Mouse (Mus musculus): ENCODE measurements around the gene Atp8a1. TPM values are rescaled to one million over a fixed set of nuclear protein-coding genes. Genes with fewer than 3 reads are reported as not detected.

Gene Atp8a1
- polyA plus RNA-seq, 1 experiment from 2014 or later: 35.8 TPM

- Histone ChIP-seq H3K9ac (replicated peaks) (no peak overlapping the region), H3K4me2 (replicated peaks) (peak overlapping the region; percentile 78), H3K27ac (replicated peaks) (peak overlapping the region; percentile 92)
Measured at GRCm38 (mm10) chr5:67848511-67849014, 1.3 kb upstream of the Atp8a1 start.

GRCm38 (mm10) chr5:67846361-67847224, 641 bp downstream of the Atp8a1 start:
- Histone ChIP-seq H3K4me3 (peak overlapping the region; percentile 99), H3K9me3 (no peaks in the 10 kb centered on the region), H3K9ac (replicated peaks) (peak overlapping the region; percentile 89), H3K36me3 (no peaks in the 10 kb centered on the region), H3K27ac (replicated peaks) (peak overlapping the region; percentile 92), H3K4me1 (peaks cover 54% of the 10 kb centered on the region), H3K27me3 (no peaks in the 10 kb centered on the region), H3K4me2 (replicated peaks) (peak overlapping the region; percentile 78)
- peak; percentile 4 for ATAC-seq (replicated peaks)
- under 1% methylated on average over 39 of the region's 39 CpGs for WGBS

More at GRCm38 (mm10) chr5:67848511-67849014, 1.3 kb upstream of the Atp8a1 start:
- Histone ChIP-seq H3K9me3 (no peaks in the 10 kb centered on the region), H3K4me3 (peak overlapping the region; percentile 99), H3K27me3 (no peaks in the 10 kb centered on the region), H3K36me3 (no peaks in the 10 kb centered on the region), H3K4me1 (peaks cover 42% of the 10 kb centered on the region)
- no peak for ATAC-seq (replicated peaks)
- WGBS: 48% methylated on average over 12 of the region's 12 CpGs

GRCm38 (mm10) chr5:67845190-67845691, 2.0 kb downstream of the Atp8a1 start:
- H3K4me3 ChIP-seq: peak overlapping the region; percentile 99
- no peaks in the 10 kb centered on the region for H3K27me3 ChIP-seq
- ATAC-seq (replicated peaks): no peak
- H3K27ac ChIP-seq (replicated peaks): no peak overlapping the region; the same call in 1 of the 2 replicates
- no peaks in the 10 kb centered on the region for H3K9me3 ChIP-seq
- 22% methylated on average over 8 of the region's 8 CpGs for WGBS
- peaks cover 56% of the 10 kb centered on the region for H3K4me1 ChIP-seq
- 0 out of 2 replicates have a peak overlapping the region, but pooled peaks have one; percentile 22 for H3K9ac ChIP-seq (replicated peaks)
- H3K4me2 ChIP-seq (replicated peaks): peak overlapping the region; percentile 78
- no peaks in the 10 kb centered on the region for H3K36me3 ChIP-seq

GRCm38 (mm10) chr5:67844070-67844469, 3.2 kb downstream of the Atp8a1 start:
- no peak overlapping the region for H3K4me3 ChIP-seq
- WGBS: 64% methylated on average over 4 of the region's 4 CpGs

GRCm38 (mm10) chr5:67842306-67842705, 4.9 kb downstream of the Atp8a1 start:
- Histone ChIP-seq H3K4me3 (no peak overlapping the region), H3K4me1 (peaks cover 37% of the 10 kb centered on the region), H3K4me2 (replicated peaks) (peak overlapping the region; percentile 18; the same call in 1 of the 2 replicates), H3K9me3 (no peaks in the 10 kb centered on the region), H3K9ac (replicated peaks) (no peak overlapping the region), H3K27ac (replicated peaks) (no peak overlapping the region), H3K27me3 (no peaks in the 10 kb centered on the region), H3K36me3 (no peaks in the 10 kb centered on the region)
- ATAC-seq (replicated peaks): no peak
- 5% methylated on average over 6 of the region's 6 CpGs for WGBS

More at GRCm38 (mm10) chr5:67844070-67844469, 3.2 kb downstream of the Atp8a1 start:
- Histone ChIP-seq H3K36me3 (no peaks in the 10 kb centered on the region), H3K27me3 (no peaks in the 10 kb centered on the region), H3K4me1 (peaks cover 51% of the 10 kb centered on the region), H3K4me2 (replicated peaks) (no peak overlapping the region), H3K9me3 (no peaks in the 10 kb centered on the region), H3K27ac (replicated peaks) (no peak overlapping the region), H3K9ac (replicated peaks) (no peak overlapping the region)
- no peak for ATAC-seq (replicated peaks)

GRCm38 (mm10) chr5:67833841-67834240, 13.4 kb downstream of the Atp8a1 start:
- Histone ChIP-seq H3K4me2 (replicated peaks) (no peak overlapping the region), H3K36me3 (no peaks in the 10 kb centered on the region), H3K9ac (replicated peaks) (no peak overlapping the region), H3K4me1 (no peaks in the 10 kb centered on the region), H3K27me3 (no peaks in the 10 kb centered on the region), H3K9me3 (no peaks in the 10 kb centered on the region), H3K27ac (replicated peaks) (no peak overlapping the region), H3K4me3 (no peak overlapping the region)
- 96% methylated on average over 5 of the region's 5 CpGs for WGBS
- no peak for ATAC-seq (replicated peaks)

GRCm38 (mm10) chr5:67831293-67832147, 15.7 kb downstream of the Atp8a1 start:
- H3K4me1 ChIP-seq: no peaks in the 10 kb centered on the region
- 84% methylated on average over 10 of the region's 10 CpGs for WGBS
- H3K36me3 ChIP-seq: no peaks in the 10 kb centered on the region
- no peak overlapping the region for H3K4me3 ChIP-seq
- no peaks in the 10 kb centered on the region for H3K9me3 ChIP-seq
- H3K9ac ChIP-seq (replicated peaks): no peak overlapping the region
- H3K27me3 ChIP-seq: no peaks in the 10 kb centered on the region
- no peak overlapping the region for H3K4me2 ChIP-seq (replicated peaks)
- ATAC-seq (replicated peaks): no peak
- H3K27ac ChIP-seq (replicated peaks): no peak overlapping the region

GRCm38 (mm10) chr5:67828356-67828755, 18.9 kb downstream of the Atp8a1 start:
- no peaks in the 10 kb centered on the region for H3K36me3 ChIP-seq
- WGBS: 91% methylated on average over 3 of the region's 3 CpGs
- peaks cover 8% of the 10 kb centered on the region; the same call in 1 of the 2 replicates for H3K4me1 ChIP-seq
- no peaks in the 10 kb centered on the region for H3K9me3 ChIP-seq
- no peak overlapping the region for H3K9ac ChIP-seq (replicated peaks)
- no peaks in the 10 kb centered on the region for H3K27me3 ChIP-seq
- H3K4me3 ChIP-seq: no peak overlapping the region
- H3K4me2 ChIP-seq (replicated peaks): no peak overlapping the region
- no peak for ATAC-seq (replicated peaks)
- H3K27ac ChIP-seq (replicated peaks): no peak overlapping the region

- WGBS: 85% methylated on average over 3 of the region's 3 CpGs
- ATAC-seq (replicated peaks): no peak
Measured at GRCm38 (mm10) chr5:67826935-67827334, 20.3 kb downstream of the Atp8a1 start.

GRCm38 (mm10) chr5:67826278-67826677, 21.0 kb downstream of the Atp8a1 start:
- Histone ChIP-seq H3K27me3 (no peaks in the 10 kb centered on the region), H3K36me3 (no peaks in the 10 kb centered on the region), H3K4me3 (no peak overlapping the region), H3K4me1 (peaks cover 8% of the 10 kb centered on the region; the same call in 1 of the 2 replicates), H3K9ac (replicated peaks) (no peak overlapping the region), H3K27ac (replicated peaks) (no peak overlapping the region), H3K4me2 (replicated peaks) (no peak overlapping the region), H3K9me3 (no peaks in the 10 kb centered on the region)
- no peak for ATAC-seq (replicated peaks)
- WGBS: 92% methylated on average over 9 of the region's 9 CpGs

More at GRCm38 (mm10) chr5:67826935-67827334, 20.3 kb downstream of the Atp8a1 start:
- H3K4me2 ChIP-seq (replicated peaks): no peak overlapping the region
- H3K4me3 ChIP-seq: no peak overlapping the region
- no peaks in the 10 kb centered on the region for H3K27me3 ChIP-seq
- no peaks in the 10 kb centered on the region for H3K9me3 ChIP-seq
- H3K4me1 ChIP-seq: peaks cover 8% of the 10 kb centered on the region; the same call in 1 of the 2 replicates
- H3K36me3 ChIP-seq: no peaks in the 10 kb centered on the region
- H3K9ac ChIP-seq (replicated peaks): no peak overlapping the region
- H3K27ac ChIP-seq (replicated peaks): no peak overlapping the region

GRCm38 (mm10) chr5:67824600-67824999, 22.6 kb downstream of the Atp8a1 start:
- no peaks in the 10 kb centered on the region for H3K36me3 ChIP-seq
- H3K4me1 ChIP-seq: peaks cover 8% of the 10 kb centered on the region; the same call in 1 of the 2 replicates
- no peak overlapping the region for H3K27ac ChIP-seq (replicated peaks)
- 0 out of 2 replicates have a peak, but pooled peaks have one; percentile 11 for ATAC-seq (replicated peaks)
- H3K9me3 ChIP-seq: no peaks in the 10 kb centered on the region
- no peaks in the 10 kb centered on the region for H3K27me3 ChIP-seq
- WGBS: 67% methylated on average over 2 of the region's 2 CpGs
- H3K4me2 ChIP-seq (replicated peaks): no peak overlapping the region
- H3K9ac ChIP-seq (replicated peaks): no peak overlapping the region
- no peak overlapping the region for H3K4me3 ChIP-seq

Data from forebrain, embryonic 15.5 days (tissue).